Mouse (Mus musculus) retina, postnatal 7 days (tissue): ENCODE results near the gene Klhl11.

Experiments used
- DNase-seq: peaks from one replicate; pipeline ENCODE4 v3.0.0-alpha.2; 2012; ENCODE audit warnings: low read depth, low spot score

Klhl11 gene

GRCm38 (mm10) chr11:100472197-100472934 is at the start of gene Klhl11:
Gene Klhl11 (minus strand): TSS chr11:100472741.
- DNase-seq = peak; percentile 86

- DNase-seq = no peak
Measured at GRCm38 (mm10) chr11:100520838-100521237, 48.3 kb upstream of the Klhl11 start.

- no peak for DNase-seq
Measured at GRCm38 (mm10) chr11:100519188-100519587, 46.6 kb upstream of the Klhl11 start.

DNA sequence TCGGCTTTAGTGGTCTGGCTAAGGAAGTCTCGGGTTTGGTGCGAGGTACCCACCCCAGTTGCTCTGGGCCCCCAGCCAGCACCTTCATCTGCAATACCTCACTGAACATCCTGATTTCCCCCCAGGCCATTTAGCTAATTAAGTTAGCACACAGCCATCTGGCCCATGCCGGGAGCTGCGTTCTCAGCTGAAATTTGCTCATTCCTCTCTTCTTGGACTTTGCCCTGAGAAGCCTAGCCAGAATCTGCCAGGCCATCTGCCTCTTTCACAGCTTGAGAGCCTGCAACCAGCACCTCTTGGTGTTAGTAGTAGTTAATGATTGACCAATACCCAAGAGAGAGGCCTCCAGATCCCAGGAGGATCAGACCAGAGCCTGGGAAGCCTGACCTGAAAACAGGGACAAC is 45.6 kb upstream of the Klhl11 start:
- no peak for DNase-seq

- DNase-seq = no peak
Measured at GRCm38 (mm10) chr11:100516291-100516690, 43.8 kb upstream of the Klhl11 start.

- no peak for DNase-seq
Measured at GRCm38 (mm10) chr11:100515789-100516188, 43.2 kb upstream of the Klhl11 start.

- no peak for DNase-seq
Measured at GRCm38 (mm10) chr11:100515061-100515460, 42.5 kb upstream of the Klhl11 start.

DNA sequence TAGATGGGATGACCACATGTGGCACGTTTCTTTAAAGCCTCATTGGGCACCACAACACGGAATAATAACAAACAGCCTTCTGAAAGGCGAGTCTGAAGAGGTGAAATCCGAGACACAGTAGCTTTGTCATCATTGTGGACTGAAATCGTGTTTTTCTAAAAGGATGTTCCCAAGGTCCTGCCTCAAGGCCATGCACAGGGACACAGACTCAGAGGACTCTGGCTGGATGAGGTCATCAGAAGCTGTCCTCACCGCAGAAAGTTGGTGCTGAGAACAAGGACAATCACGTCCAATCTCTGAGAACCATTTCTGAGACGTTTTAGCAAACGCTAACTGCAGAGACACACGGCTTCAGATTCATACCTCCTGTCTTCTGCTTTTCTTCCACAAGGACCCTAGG is 41.2 kb upstream of the Klhl11 start:
- no peak for DNase-seq

DNA sequence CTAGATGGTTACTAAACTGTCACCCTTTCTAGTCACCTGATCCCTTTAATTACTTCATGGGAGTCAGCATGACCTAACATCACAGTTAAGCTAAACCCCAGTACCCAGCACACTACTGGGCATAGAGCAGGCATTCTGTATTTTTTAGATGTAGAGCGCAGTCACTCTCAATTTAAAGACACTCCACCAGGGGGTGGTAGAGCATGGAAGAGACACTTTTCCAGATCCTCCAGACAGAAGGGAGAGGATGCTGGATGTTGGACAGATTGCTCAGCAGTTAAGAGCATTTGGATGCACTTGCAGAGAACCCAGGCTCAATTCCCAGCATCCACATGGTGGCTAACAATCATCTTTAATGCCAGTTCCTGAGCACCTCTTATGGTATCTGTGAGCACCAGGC is 39.8 kb upstream of the Klhl11 start:
- DNase-seq = peak; percentile 34

DNA sequence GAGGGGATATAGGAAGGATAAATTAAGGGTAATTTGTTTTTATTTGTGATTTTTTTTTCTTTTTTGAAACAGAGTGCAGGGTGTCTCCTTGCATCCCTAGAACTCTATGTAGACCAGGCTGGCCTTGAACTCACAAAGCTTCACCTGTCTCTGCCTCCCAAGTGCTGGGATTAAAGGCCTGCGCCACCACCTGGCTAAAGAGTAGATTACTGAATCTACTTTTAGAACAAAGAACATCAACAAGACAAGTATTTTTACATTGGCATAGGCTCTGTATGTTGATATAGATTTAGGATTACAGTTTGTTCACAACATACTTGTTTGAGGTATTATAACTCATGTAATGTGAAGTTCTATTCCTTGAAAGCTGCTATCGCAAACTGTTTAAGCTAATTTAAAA is 38.0 kb upstream of the Klhl11 start:
- DNase-seq = no peak

DNA sequence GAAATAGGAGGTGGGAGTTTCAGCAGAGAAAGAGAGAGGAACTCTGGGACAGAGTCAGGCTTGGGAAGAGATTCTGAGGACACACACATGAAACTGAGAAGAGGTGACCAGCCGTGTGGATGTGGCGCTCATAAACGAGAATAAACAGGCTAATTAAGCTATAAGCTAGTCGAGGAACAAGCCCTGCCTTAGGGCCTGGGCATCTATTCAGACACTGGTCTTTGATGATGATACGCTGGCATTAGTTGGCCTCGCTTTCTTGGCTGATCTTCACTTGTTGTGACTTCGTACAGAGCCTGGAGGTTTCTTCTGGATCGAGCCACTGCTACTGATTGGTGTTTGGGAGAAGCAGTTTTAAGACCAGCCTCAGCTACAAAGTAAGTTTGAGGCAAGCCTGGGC is 33.5 kb upstream of the Klhl11 start:
- DNase-seq = no peak

DNA sequence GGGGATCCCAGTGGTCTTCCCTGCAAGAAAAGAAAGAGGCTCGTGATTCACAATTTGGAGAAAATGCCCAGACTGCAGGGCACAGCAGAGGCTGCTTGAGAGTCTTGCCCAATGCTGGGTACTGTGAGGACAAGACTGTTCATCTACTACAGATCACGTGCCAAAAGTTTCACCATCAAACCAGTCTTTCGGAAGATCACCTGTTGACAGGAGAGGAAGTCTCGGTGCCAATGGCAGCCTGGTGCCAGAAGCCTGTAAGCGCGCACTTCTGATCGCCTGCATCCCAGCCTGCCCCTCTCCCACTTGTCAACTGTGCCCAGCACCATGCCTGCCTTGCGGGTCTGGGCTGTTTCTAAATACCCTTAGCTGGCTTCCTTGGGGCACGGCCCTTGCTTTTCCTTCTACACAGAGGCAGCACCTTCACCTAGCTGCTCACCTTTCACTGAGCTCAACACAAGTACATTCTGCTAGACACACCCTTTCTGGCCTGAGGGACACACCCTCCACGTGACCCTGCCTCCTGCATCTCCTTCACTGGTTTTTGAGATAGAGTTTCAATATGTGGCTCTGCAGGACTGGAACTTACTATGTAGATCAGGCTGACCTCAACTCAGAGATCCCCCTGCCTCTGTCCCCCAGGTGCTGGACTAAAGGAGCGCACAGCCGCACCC is 32.6 kb upstream of the Klhl11 start:
- DNase-seq = no peak

GRCm38 (mm10) chr11:100501321-100501720 is 28.8 kb upstream of the Klhl11 start:
- no peak for DNase-seq

DNA sequence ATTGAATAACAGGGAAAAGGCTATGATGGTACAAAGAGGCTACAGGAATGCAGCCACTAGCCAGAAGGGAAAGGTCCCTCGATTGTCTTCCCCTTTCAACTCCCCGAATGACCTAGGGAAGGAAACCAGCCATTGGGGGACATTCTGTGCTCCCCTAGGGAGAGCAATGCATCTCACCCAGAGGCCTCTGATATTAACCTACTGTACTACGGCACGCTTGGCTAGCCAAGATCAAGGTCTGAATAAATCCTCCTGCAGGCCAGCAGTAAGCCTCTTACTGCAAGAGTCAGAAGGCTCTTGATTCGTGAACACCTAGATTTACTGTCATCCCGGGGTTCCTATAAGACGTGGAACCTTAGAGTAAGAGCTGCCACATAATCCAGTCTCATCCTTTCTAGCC is 28.1 kb upstream of the Klhl11 start:
- DNase-seq = peak; percentile 39

- no peak for DNase-seq
Measured at GRCm38 (mm10) chr11:100500241-100500640, 27.7 kb upstream of the Klhl11 start.

- no peak for DNase-seq
Measured at GRCm38 (mm10) chr11:100493771-100494170, 21.2 kb upstream of the Klhl11 start.

GRCm38 (mm10) chr11:100490951-100491350 is 18.4 kb upstream of the Klhl11 start:
- DNase-seq = no peak

DNA sequence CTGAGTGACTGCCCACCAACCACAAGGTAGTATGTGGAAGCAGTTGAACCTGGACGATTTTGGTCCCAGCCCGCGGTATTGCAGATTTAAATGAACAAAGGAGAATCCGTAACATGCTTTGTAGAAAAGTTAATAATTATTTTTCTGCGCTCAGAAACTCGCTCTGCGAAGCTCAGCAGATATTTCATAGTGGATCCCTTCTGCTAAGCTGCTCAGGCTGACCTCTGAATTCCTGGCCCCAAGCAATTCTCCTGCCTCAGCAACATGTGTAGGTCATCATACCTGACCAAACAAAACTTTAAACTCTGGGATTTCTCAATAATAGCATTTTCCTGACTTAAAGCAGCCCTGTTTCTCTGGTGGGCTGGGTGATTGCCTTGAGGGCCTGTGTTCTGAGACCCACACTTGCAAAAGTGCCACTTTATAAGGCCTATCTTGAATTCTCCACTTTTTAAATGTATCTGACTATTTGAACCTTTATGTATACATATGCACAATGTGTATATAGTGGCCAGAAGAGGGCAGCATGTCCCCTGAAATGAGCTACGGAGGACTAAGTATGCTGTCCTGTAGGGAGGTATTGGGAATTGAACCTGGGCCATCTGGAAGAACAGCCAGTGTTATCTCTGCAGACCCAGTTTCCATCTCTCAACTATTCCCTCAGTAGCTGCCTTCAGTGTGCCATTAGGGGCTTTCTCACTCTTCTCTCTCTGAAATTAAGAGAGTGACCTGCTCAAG is 13.4 kb upstream of the Klhl11 start:
- no peak for DNase-seq

GRCm38 (mm10) chr11:100484461-100484860 is 11.9 kb upstream of the Klhl11 start:
- no peak for DNase-seq

- no peak for DNase-seq
Measured at GRCm38 (mm10) chr11:100479152-100479551, 6.6 kb upstream of the Klhl11 start.

GRCm38 (mm10) chr11:100476281-100476680 is 3.7 kb upstream of the Klhl11 start:
- no peak for DNase-seq

- no peak for DNase-seq
Measured at GRCm38 (mm10) chr11:100472935-100473295, 374 bp upstream of the Klhl11 start.
